Mouse (Mus musculus) limb, embryonic 13.5 days (tissue): ENCODE measurements around the gene Ero1lb. TPM values are rescaled to one million over a fixed set of nuclear protein-coding genes. Genes with fewer than 3 reads are reported as not detected.
"Not testable (repeated sequence)": the region's sequence is repeated elsewhere in the genome, so short reads cannot be mapped to it uniquely, and the experiment has no call there.

Experiments used
- ATAC-seq: fragments of 200-750 bp; cut with Nextera tagmentation; 2 replicates; pipeline ENCODE4 v1.8.0; 2017; ENCODE audit warnings: low read depth, moderate number of reproducible peaks, moderate TSS enrichment; ENCODE audit not compliant: low FRiP score
- H3K27ac ChIP-seq: fragments of 300-500 bp; sonication (generic); 2 replicates; pipeline ENCODE4 v1.5.1; 2015; ENCODE audit warnings: inconsistent platforms, mild to moderate bottlenecking, moderate library complexity
- H3K27me3 ChIP-seq: fragments of 300-500 bp; sonication (generic); 2 replicates; pipeline ENCODE4 v1.6.1; 2015; ENCODE audit warnings: mild to moderate bottlenecking, inconsistent platforms
- H3K36me3 ChIP-seq: fragments of 300-500 bp; sonication (generic); 2 replicates; pipeline ENCODE4 v1.6.1; 2015; ENCODE audit warnings: inconsistent platforms, mild to moderate bottlenecking, moderate library complexity
- H3K4me1 ChIP-seq: fragments of 300-500 bp; sonication (generic); 2 replicates; pipeline ENCODE4 v1.6.1; 2015; ENCODE audit warnings: inconsistent platforms
- H3K4me2 ChIP-seq: fragments of 300-500 bp; sonication (generic); replicated peaks from 2 replicates; pipeline ENCODE4 v1.6.1; 2015; ENCODE audit warnings: inconsistent platforms, mild to moderate bottlenecking, moderate library complexity
- H3K4me3 ChIP-seq: fragments of 300-500 bp; sonication (generic); 2 replicates; pipeline ENCODE4 v1.5.1; 2015; ENCODE audit warnings: moderate library complexity, mild to moderate bottlenecking, inconsistent platforms
- H3K9ac ChIP-seq: fragments of 300-500 bp; sonication (generic); 2 replicates; pipeline ENCODE4 v1.6.1; 2015; ENCODE audit warnings: mild to moderate bottlenecking, inconsistent platforms
- H3K9me3 ChIP-seq: fragments of 300-500 bp; sonication (generic); 2 replicates; pipeline ENCODE4 v1.6.1; 2016; ENCODE audit warnings: inconsistent platforms
- WGBS: fragments of 180-500 bp; shearing (Covaris S2); methylation state at CpG from one replicate; pipeline ENCODE4 v1.1.7; 2015; 5-methylcytosine and 5-hydroxymethylcytosine counted together
- polyA plus RNA-seq: library from polyadenylated mRNA; unstranded; fragments of >200 nt; fragmentation: Nextera tagmentation; extraction: Ambion mirVana; gene quantifications from 2 replicates; pipeline ENCODE4 v1.2.1, GENCODE M21; 2015

The Ero1lb gene
- polyA plus RNA-seq, 1 experiment from 2014 or later: 5.5 TPM

- 73% methylated on average over 4 of the region's 4 CpGs for WGBS
- not testable (repeated sequence) for H3K9ac ChIP-seq, H3K4me3 ChIP-seq, H3K27ac ChIP-seq, H3K36me3 ChIP-seq, H3K27me3 ChIP-seq, H3K9me3 ChIP-seq, ATAC-seq, H3K4me2 ChIP-seq, H3K4me1 ChIP-seq
Measured at GRCm38 (mm10) chr13:12597075-12597474, 31.4 kb downstream of the Ero1lb start.

- H3K9me3 ChIP-seq, H3K36me3 ChIP-seq, H3K27me3 ChIP-seq, H3K4me3 ChIP-seq, H3K27ac ChIP-seq, H3K4me2 ChIP-seq, H3K9ac ChIP-seq, H3K4me1 ChIP-seq, ATAC-seq: not testable (repeated sequence)
Measured at GRCm38 (mm10) chr13:12610206-12610605, 44.5 kb downstream of the Ero1lb start.

- H3K27me3 ChIP-seq, H3K4me1 ChIP-seq, H3K4me2 ChIP-seq, H3K9me3 ChIP-seq, ATAC-seq, H3K27ac ChIP-seq, H3K4me3 ChIP-seq, H3K36me3 ChIP-seq, H3K9ac ChIP-seq: not testable (repeated sequence)
- WGBS: 85% methylated on average over 6 of the region's 6 CpGs
Measured at GRCm38 (mm10) chr13:12614026-12614425, 48.4 kb downstream of the Ero1lb start.

DNA sequence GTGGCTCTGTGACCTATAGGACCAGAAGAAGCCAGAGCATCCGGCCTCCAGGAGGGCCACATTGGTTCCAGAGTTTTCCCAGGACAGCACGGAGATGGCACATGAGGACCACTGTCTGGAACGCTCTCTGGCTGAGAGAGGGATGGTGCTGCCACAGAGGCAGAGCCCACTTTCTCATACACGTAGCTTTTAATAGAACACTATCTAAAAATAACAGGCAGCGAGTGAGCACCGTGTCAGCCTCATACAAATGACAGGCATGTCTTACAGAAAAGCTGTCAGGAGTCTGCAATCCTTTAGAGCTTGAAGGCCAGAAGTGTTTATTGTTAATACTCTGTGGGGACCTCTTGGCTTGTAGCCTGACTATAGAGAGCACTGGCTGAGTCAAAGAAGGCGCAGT is 48.9 kb downstream of the Ero1lb start:
- not testable (repeated sequence) for H3K27ac ChIP-seq, H3K9me3 ChIP-seq, H3K4me1 ChIP-seq, H3K9ac ChIP-seq, H3K4me3 ChIP-seq, H3K4me2 ChIP-seq, H3K27me3 ChIP-seq
- peaks cover 11% of the 10 kb centered on the region for H3K36me3 ChIP-seq
- ATAC-seq: peak; percentile 68
- WGBS: 73% methylated on average over 7 of the region's 7 CpGs

DNA sequence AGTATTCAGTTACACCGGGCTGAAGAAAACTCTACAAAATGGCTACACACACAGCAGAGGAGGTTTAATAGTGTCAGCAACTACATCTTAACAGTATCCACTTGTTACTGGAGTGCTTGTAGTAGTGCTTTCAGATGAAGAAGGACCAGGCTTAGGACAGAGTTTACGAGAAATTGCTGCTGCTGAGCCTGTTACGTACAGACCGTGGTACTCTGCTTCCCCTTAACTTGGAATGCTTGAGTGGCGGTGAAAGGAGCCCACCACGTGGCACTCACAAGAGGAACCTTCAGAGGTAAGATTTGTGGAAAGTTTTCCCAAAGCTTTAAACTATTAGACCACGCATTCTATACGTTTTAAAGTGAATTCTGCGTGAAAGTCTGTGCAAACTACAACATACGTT is 49.3 kb downstream of the Ero1lb start:
- H3K27ac ChIP-seq, H3K4me2 ChIP-seq, H3K9ac ChIP-seq, H3K4me3 ChIP-seq, H3K4me1 ChIP-seq, H3K9me3 ChIP-seq, H3K27me3 ChIP-seq: not testable (repeated sequence)
- peak; percentile 72; the same call in 1 of the 2 replicates for ATAC-seq
- WGBS: 73% methylated on average over 10 of the region's 10 CpGs
- H3K36me3 ChIP-seq: peaks cover 15% of the 10 kb centered on the region

- not testable (repeated sequence) for H3K4me3 ChIP-seq, H3K27ac ChIP-seq, H3K9me3 ChIP-seq, ATAC-seq, H3K4me1 ChIP-seq, H3K9ac ChIP-seq, H3K4me2 ChIP-seq, H3K27me3 ChIP-seq
- H3K36me3 ChIP-seq: peaks cover 28% of the 10 kb centered on the region
- WGBS: 85% methylated on average over 3 of the region's 3 CpGs
Measured at GRCm38 (mm10) chr13:12616489-12616888, 50.8 kb downstream of the Ero1lb start.

DNA sequence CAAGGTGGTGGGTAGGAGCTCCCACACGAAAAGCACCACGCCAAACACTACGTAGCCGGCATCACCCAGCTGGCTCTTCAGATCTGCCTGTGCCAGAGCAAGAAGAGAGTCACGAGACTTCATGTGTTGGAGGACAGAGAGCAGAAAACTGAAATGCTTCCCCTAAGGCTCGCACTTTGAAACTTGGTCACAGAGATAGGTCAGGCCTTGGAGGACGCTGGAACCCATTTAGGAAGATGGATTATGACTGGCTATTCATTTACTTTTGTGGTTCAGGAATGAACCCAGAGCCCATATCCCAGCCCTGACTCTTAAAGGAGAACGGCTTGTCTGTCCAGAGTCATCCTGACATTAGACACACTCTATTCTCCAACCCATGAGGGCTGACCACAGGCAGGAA is 54.1 kb downstream of the Ero1lb start:
- H3K27me3 ChIP-seq, H3K27ac ChIP-seq, H3K9ac ChIP-seq, H3K4me1 ChIP-seq, H3K4me2 ChIP-seq, H3K9me3 ChIP-seq, ATAC-seq, H3K4me3 ChIP-seq: not testable (repeated sequence)
- 93% methylated on average over 8 of the region's 8 CpGs for WGBS
- peaks cover 43% of the 10 kb centered on the region for H3K36me3 ChIP-seq

DNA sequence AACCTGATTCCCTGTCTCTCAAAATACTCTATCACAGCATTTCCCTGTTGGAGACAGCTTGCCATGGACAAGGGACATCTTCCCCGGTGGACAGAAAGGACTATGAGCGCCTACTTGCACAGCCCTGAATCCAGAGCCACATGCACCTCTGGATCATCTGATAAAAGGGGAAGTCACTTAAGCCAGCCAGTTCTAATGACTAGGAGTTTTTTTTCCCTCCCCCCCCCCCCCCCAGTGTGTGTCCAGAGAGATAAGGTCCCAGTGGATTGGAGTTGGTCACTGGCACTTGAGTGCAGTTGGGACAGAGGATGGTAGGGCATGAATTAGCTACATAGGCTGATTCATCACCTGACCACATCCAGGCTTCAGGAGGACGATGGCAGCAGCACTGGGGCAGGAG is 60.4 kb downstream of the Ero1lb start:
- H3K4me3 ChIP-seq, H3K27me3 ChIP-seq, H3K27ac ChIP-seq, H3K4me1 ChIP-seq, H3K9ac ChIP-seq, H3K4me2 ChIP-seq, ATAC-seq, H3K9me3 ChIP-seq: not testable (repeated sequence)
- peaks cover 22% of the 10 kb centered on the region for H3K36me3 ChIP-seq
- WGBS: 93% methylated on average over 3 of the region's 3 CpGs

GRCm38 (mm10) chr13:12627746-12628145 is 62.1 kb downstream of the Ero1lb start:
- not testable (repeated sequence) for H3K27me3 ChIP-seq, ATAC-seq
- WGBS: 94% methylated on average over 8 of the region's 8 CpGs

GRCm38 (mm10) chr13:12628181-12628580 is 62.5 kb downstream of the Ero1lb start:
- not testable (repeated sequence) for H3K27ac ChIP-seq, ATAC-seq, H3K27me3 ChIP-seq, H3K4me2 ChIP-seq, H3K9me3 ChIP-seq, H3K4me1 ChIP-seq, H3K9ac ChIP-seq, H3K36me3 ChIP-seq, H3K4me3 ChIP-seq
- WGBS: 82% methylated on average over 5 of the region's 5 CpGs

More at GRCm38 (mm10) chr13:12627746-12628145, 62.1 kb downstream of the Ero1lb start:
- not testable (repeated sequence) for H3K4me2 ChIP-seq, H3K36me3 ChIP-seq, H3K4me3 ChIP-seq, H3K27ac ChIP-seq, H3K9ac ChIP-seq, H3K4me1 ChIP-seq, H3K9me3 ChIP-seq

DNA sequence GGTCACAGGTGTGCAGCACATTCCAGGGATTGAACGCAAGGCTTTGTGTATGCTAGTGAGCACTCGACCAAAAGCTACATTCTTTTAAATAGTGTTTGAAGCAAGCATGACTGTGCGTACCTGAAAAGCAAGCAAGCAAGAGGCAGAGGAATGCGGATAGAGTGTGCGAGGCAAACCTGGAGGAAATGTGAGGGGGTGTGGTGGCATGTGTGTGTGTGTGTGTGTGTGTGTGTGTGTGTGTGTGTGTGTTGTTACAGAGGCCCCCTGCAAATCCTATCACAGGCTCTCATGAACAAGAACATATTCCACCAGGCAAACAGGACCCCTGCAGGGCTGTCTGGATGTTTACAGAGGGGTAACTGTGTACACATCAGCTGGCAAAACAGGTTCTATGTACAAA is 64.6 kb downstream of the Ero1lb start:
- not testable (repeated sequence) for H3K36me3 ChIP-seq, H3K9me3 ChIP-seq, H3K9ac ChIP-seq, H3K4me1 ChIP-seq, H3K27me3 ChIP-seq, H3K4me2 ChIP-seq, H3K4me3 ChIP-seq, H3K27ac ChIP-seq, ATAC-seq
- 90% methylated on average over 5 of the region's 5 CpGs for WGBS

DNA sequence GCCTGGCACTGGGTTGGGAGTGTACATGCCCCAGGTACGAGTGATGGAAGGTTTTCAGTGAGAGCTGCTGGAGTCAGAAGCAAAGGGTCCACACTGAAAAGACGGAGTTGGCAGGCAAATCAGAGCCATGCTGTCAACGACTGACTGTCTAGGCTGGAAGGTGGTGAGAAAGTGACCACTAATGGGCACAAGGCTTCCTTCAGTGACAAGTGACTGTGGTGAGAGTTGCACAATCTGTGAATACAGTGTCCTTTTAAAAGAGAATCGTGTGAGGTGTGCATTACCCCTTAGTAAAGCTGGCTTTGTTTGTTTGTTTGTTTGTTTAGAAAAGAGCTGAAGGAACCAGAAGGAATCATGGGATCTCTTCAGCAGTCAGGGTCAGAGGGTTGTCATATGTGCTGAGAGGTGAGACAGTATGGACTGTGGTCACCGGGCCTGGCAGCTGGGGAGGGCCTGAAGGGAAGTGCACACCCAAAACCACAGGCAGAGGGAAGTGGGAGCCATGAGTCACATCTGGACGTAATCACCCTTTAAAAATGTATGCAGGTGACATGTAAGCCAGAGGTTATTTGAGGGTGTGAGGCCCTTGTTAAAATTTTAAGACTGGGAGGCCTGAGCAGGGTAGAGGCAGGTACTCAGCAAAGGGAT is 69.4 kb downstream of the Ero1lb start:
- not testable (repeated sequence) for ATAC-seq, H3K36me3 ChIP-seq, H3K27me3 ChIP-seq, H3K27ac ChIP-seq, H3K4me2 ChIP-seq, H3K4me3 ChIP-seq, H3K9ac ChIP-seq, H3K9me3 ChIP-seq, H3K4me1 ChIP-seq
- WGBS: 59% methylated on average over 2 of the region's 6 CpGs

DNA sequence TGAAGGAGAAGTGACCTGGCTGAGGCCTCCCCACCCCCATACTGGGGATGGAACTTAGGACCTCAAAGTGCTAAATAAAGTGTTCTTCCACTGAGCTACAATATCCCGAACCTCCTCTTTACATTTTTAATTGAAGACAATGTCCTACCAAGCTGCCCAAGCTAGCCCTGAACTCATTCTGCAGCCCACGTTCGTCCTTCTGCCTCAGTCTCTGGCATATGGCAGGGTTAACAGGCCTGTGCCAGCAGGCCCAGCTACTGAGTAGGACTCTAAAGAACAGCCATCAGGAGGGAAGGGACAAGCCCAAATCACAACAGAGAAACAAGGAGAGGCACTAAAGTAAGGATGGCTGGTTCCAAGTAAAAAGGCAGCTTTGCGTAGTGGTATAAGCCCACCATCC is 77.1 kb downstream of the Ero1lb start:
- not testable (repeated sequence) for H3K4me2 ChIP-seq, H3K27me3 ChIP-seq, H3K27ac ChIP-seq, ATAC-seq, H3K9ac ChIP-seq, H3K36me3 ChIP-seq, H3K9me3 ChIP-seq, H3K4me1 ChIP-seq, H3K4me3 ChIP-seq
- WGBS: 91% methylated on average over 4 of the region's 4 CpGs
